Mouse (Mus musculus) ES-Bruce4 (cell line): ENCODE data around the gene Adora1.

Experiments
- CTCF ChIP-seq: IDR thresholded peaks from one replicate; pipeline ENCODE4 v1.8.1; 2011; ENCODE audit warnings: low read depth, low read length
- POLR2A ChIP-seq: IDR thresholded peaks from one replicate; pipeline ENCODE4 v1.8.1; 2011; ENCODE audit warnings: low read length; ENCODE audit not compliant: insufficient read depth

DNA sequence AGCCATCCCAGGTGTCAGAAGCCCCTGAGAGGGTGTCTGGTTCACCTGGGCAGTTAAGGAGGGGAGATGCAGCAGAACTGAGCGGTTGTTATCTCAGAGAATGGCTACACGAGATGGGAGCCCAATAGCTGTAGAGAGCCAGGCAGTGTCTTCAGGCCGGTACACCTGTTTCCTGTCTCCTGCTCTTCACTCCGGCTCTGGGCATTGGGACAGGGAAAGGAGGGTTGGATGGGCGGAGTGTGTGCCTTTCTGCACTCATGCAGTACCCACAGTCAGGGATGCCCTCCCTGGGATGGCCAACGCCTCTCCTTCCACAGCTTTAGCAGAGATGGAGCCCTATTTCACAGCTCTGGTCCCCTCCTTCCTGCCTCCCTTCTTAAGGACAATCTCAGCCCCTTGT is 24.2 kb downstream of the Adora1 start:
- TF ChIP-seq CTCF (no peak), POLR2A (no peak)
